Mouse (Mus musculus) embryo, embryonic 10 days (tissue): ENCODE data around the gene Noto.
A peak's percentile ranks its signal among the peaks of the same experiment; 100 is the strongest.

Experiments used
- DNase-seq: peaks from one replicate; pipeline ENCODE4 v3.0.0-alpha.2; 2015; ENCODE audit warnings: low spot score

Gene Noto

DNA sequence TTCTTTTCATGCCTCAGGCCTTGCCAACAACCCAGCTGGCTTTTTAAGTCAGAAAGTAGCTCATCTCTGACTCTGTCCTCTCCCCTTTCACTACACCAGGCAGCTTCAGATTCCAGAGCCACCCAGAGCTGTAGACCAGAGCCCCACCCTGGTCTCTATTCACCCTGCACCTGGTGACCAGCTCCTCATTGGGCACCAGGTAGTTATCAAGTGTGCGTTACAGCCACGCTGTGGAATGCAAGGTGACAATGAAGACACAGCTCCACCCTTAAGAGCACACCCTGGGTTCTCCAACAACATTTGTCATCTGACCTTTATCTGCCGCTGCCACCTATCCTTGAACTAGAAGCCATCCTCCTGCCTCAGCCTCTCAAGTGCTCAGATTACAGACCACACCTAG is 51.9 kb downstream of the Noto start:
- no peak for DNase-seq

DNA sequence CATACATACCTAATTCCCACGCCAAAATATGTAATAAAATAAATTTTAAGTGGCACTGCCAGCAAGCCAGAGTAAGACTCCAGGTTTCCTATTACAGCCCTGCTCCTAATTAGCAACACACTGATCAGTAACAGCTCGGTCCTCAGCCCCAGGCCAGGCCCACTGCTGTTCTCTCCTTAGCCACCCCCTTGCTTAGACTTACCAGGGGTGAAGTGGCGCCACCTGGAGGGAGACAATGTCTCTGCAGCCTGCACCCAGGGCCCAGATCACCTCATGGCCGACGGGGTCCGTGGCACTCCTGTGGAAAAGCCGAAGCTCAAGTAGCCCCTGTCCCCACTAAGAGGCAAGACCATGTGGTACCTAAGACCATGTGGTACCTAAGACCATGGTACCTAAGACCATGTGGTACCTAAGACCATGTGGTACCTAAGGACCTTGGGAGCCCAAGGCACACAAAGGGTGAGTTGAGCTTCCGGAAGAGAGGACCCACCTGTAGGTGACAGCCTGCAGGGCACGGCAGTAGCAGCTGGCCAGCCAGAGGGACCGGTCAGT is 53.8 kb downstream of the Noto start:
- DNase-seq, result peak; percentile 63

DNA sequence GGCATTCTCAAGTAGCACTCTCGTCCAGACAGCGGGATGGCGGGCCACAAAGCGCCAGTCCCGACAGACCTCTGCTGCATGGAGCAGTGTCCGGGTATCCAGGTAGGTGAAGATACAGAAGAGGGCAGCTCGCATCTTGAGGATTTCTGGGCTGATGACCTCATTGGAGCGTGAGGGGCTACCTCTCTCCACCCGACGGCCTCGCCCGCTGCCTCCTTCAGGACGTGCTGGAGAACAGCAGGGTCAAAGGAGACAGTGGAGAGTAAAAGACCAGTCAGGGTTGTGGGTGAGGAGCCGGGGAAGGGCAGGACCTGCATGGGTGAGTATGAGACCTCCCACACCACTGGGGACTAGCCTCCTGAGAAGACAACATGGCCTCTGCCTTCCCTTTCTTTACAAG is 54.7 kb downstream of the Noto start:
- DNase-seq, result no peak
